Mouse (Mus musculus) thymus, adult 2 months (tissue): ENCODE results near the gene Oprl1.

Experiments
- CTCF ChIP-seq: fragments of 200-500 bp; IDR thresholded peaks from 2 replicates; pipeline ENCODE4 v1.5.1; 2012; ENCODE audit warnings: mild to moderate bottlenecking, control low read depth, low read length, moderate library complexity, borderline replicate concordance; ENCODE audit not compliant: control insufficient read depth, poor library complexity, insufficient read depth; ENCODE audit errors: extremely low read depth
- POLR2A ChIP-seq: fragments of 200-500 bp; IDR thresholded peaks from 2 replicates; pipeline ENCODE4 v1.6.1; 2012; ENCODE audit warnings: mild to moderate bottlenecking, low read length, control low read depth, moderate library complexity; ENCODE audit not compliant: control insufficient read depth, poor library complexity, insufficient read depth; ENCODE audit errors: extremely low read depth

GRCm38 (mm10) chr2:181706668-181707067 is 8.1 kb upstream of the Oprl1 start:
- no peak for TF ChIP-seq CTCF
- no peak for TF ChIP-seq POLR2A
